Comparison of ENCODE assay signal across 8 mouse cellular contexts in the genomic region with DNA sequence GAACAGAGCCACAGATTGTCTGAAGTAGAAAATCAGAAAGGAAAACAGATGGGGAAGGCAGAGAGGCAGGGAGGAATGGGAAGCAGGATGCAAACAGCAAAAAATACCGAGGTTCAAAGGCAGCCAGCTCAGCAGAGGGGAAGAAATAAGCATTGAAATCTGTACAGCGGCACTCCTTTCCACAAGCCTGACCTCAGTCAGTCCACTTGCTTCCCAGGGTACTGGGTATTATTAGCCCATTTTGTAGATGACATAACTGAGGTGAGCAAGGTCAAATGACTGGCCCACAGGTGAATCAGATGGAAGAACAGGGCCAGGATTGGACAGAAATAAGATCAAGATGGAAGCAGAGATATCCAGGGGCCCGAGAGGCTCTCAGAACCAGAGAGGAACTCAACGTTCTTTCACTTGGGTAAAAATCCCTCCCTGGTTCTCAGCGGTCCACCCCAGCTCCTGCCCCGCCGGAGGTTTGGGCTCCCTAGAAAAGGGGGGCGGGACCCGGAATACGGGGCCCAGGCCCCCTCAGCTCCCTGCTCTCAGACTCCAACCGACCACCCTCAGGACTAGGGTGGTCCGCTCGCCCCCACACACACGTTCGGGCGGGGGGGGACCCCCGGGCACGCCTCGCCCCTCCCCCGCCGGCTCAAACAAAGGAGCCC. TPM values are rescaled to one million over a fixed set of nuclear protein-coding genes. Genes with fewer than 3 reads are reported as not detected.
DNase-seq lines count a peak whose midpoint lies in the region; ATAC-seq and TF ChIP-seq lines count a peak whose summit lies in the region.

No protein-coding gene starts in this region.

- peak overlapping the region; percentile 90 for H3K27ac ChIP-seq in lung, embryonic 16.5 days (ENCODE audit: low read length)
- peak overlapping the region; percentile 92 for H3K27ac ChIP-seq in embryonic facial prominence, embryonic 11.5 days (replicated peaks; ENCODE audit: low read depth, low read length)
- peak overlapping the region; percentile 91 for H3K27ac ChIP-seq in intestine, embryonic 16.5 days (ENCODE audit: low read length)
- H3K27ac ChIP-seq in olfactory bulb, adult 2 months (ENCODE audit: insufficient read depth, low read depth, low read length), result no peak overlapping the region

- H3K4me1 ChIP-seq in lung, embryonic 16.5 days (replicated peaks; ENCODE audit: control insufficient read depth, insufficient read depth, low read length), result peaks cover 39% of the 10 kb centered on the region
- peaks cover 8% of the 10 kb centered on the region for H3K4me1 ChIP-seq in embryonic facial prominence, embryonic 11.5 days (ENCODE audit: control insufficient read depth, insufficient read depth, low read length)
- H3K4me1 ChIP-seq in intestine, embryonic 16.5 days (ENCODE audit: control insufficient read depth, insufficient read depth, low read length), result peaks cover 46% of the 10 kb centered on the region
- peaks cover 25% of the 10 kb centered on the region for H3K4me1 ChIP-seq in olfactory bulb, adult 2 months (ENCODE audit: control insufficient read depth, insufficient read depth, low read length)

- no peak for DNase-seq in lung, adult 18-20 months
- DNase-seq in embryonic facial prominence, embryonic 11.5 days (ENCODE audit: low spot score), result peak; percentile 63
- DNase-seq in cerebellum, adult 18-20 months, result no peak
- no peak for DNase-seq in urinary bladder, postnatal 25 days (ENCODE audit: low spot score)
- DNase-seq in adrenal gland, adult 2 months, result no peak

- peak overlapping the region; percentile 97 for H3K9ac ChIP-seq in lung, embryonic 16.5 days (ENCODE audit: low read length)
- H3K9ac ChIP-seq in embryonic facial prominence, embryonic 11.5 days (replicated peaks; ENCODE audit: low read length), result peak overlapping the region; percentile 97
- peak overlapping the region; percentile 92 for H3K9ac ChIP-seq in intestine, embryonic 16.5 days (ENCODE audit: low read depth, low read length)

- peak overlapping the region; percentile 79 for H3K4me3 ChIP-seq in lung, embryonic 16.5 days (ENCODE audit: low read length)
- H3K4me3 ChIP-seq in embryonic facial prominence, embryonic 11.5 days (ENCODE audit: low read depth, low read length), result peak overlapping the region; percentile 92
- H3K4me3 ChIP-seq in intestine, embryonic 16.5 days (ENCODE audit: low read length), result peak overlapping the region; percentile 85
- H3K4me3 ChIP-seq in olfactory bulb, adult 2 months (ENCODE audit: insufficient read depth, low read depth, low read length), result peak overlapping the region; percentile 60

- H3K27me3 ChIP-seq in lung, embryonic 16.5 days (ENCODE audit: control insufficient read depth, insufficient read depth, low read depth, low read length), result no peaks in the 10 kb centered on the region
- H3K27me3 ChIP-seq in embryonic facial prominence, embryonic 11.5 days (ENCODE audit: control insufficient read depth, insufficient read depth, low read length), result no peaks in the 10 kb centered on the region
- no peaks in the 10 kb centered on the region for H3K27me3 ChIP-seq in intestine, embryonic 16.5 days (replicated peaks; ENCODE audit: control insufficient read depth, insufficient read depth, low read length)

- TF ChIP-seq CTCF in olfactory bulb, adult 2 months (IDR thresholded peaks at IDR 0.05; ENCODE audit: insufficient read depth, low read depth, low read length), result no peak

- ATAC-seq in lung, embryonic 16.5 days (ENCODE audit: low read depth), result no peak; the same call in 1 of the 2 replicates
- no peak for ATAC-seq in embryonic facial prominence, embryonic 11.5 days (replicated peaks; ENCODE audit: insufficient number of reproducible peaks, low FRiP score, low TSS enrichment, low read depth)
- ATAC-seq in intestine, embryonic 16.5 days, result peak; percentile 13; the same call in 1 of the 2 replicates

- 2% methylated on average over 19 of the region's 21 CpGs for WGBS in lung, embryonic 16.5 days
- 0% methylated on average over 21 of the region's 21 CpGs for WGBS in embryonic facial prominence, embryonic 11.5 days
- under 1% methylated on average over 17 of the region's 21 CpGs for WGBS in intestine, embryonic 16.5 days
- WGBS in olfactory bulb, adult 2 months, result 6% methylated on average over 21 of the region's 21 CpGs

- H3K36me3 ChIP-seq in lung, embryonic 16.5 days (ENCODE audit: control insufficient read depth, insufficient read depth, low read length), result peaks cover 9% of the 10 kb centered on the region
- H3K36me3 ChIP-seq in embryonic facial prominence, embryonic 11.5 days (replicated peaks; ENCODE audit: control insufficient read depth, insufficient read depth, low read depth, low read length), result peaks cover 11% of the 10 kb centered on the region
- H3K36me3 ChIP-seq in intestine, embryonic 16.5 days (ENCODE audit: control insufficient read depth, insufficient read depth, low read length), result peaks cover 9% of the 10 kb centered on the region; the same call in 1 of the 2 replicates

- TF ChIP-seq POLR2A in olfactory bulb, adult 2 months (IDR thresholded peaks at IDR 0.05; ENCODE audit: insufficient read depth, low read depth, low read length), result no peak

- peak overlapping the region; percentile 79 for H3K4me2 ChIP-seq in lung, embryonic 16.5 days (ENCODE audit: low read depth, low read length)
- peak overlapping the region; percentile 68 for H3K4me2 ChIP-seq in embryonic facial prominence, embryonic 11.5 days (ENCODE audit: low read depth, low read length)
- H3K4me2 ChIP-seq in intestine, embryonic 16.5 days (ENCODE audit: low read depth, low read length), result peak overlapping the region; percentile 83

- H3K9me3 ChIP-seq in lung, embryonic 16.5 days (ENCODE audit: control insufficient read depth, low read length), result no peaks in the 10 kb centered on the region
- no peaks in the 10 kb centered on the region for H3K9me3 ChIP-seq in embryonic facial prominence, embryonic 11.5 days (replicated peaks; ENCODE audit: control insufficient read depth, low read length)
- no peaks in the 10 kb centered on the region for H3K9me3 ChIP-seq in intestine, embryonic 16.5 days (ENCODE audit: control insufficient read depth, low read length)

RNA-seq across cellular contexts. Expression of a gene that starts 0.6 kb away (rescaled TPM):
- 19.8 and 24.7 TPM in 2 replicates for polyA plus RNA-seq in lung, embryonic 16.5 days (2015; fragmentation: Nextera tagmentation; extraction: Ambion mirVana)
- 39.1 and 39.5 TPM in 2 replicates for polyA plus RNA-seq in embryonic facial prominence, embryonic 11.5 days (2014; fragmentation: Nextera tagmentation; extraction: Ambion mirVana)
- 12.1 and 14.1 TPM in 2 replicates for polyA plus RNA-seq in intestine, embryonic 16.5 days (2015; fragmentation: Nextera tagmentation; extraction: Ambion mirVana)
- polyA plus RNA-seq in olfactory bulb, adult 2 months (2012; ENCODE audit: insufficient read depth, insufficient read length, low replicate concordance, missing spikeins), result not detected in 2 replicates
- total RNA-seq in adrenal gland, adult 2 months (2021), result 1 to 10 TPM in 1 of 2 experiments, under 1 TPM in 1; 0.63 to 1.9 TPM
- polyA plus RNA-seq in adrenal gland, adult 2 months (2012; rRNA removed), result 1.8 and 3.5 TPM in 2 replicates

RNA-seq across cellular contexts. Expression of a gene that starts 12.6 kb away (rescaled TPM):
- 75.1 and 76.0 TPM in 2 replicates for polyA plus RNA-seq in lung, embryonic 16.5 days (2015; fragmentation: Nextera tagmentation; extraction: Ambion mirVana)
- 17.8 and 17.9 TPM in 2 replicates for polyA plus RNA-seq in embryonic facial prominence, embryonic 11.5 days (2014; fragmentation: Nextera tagmentation; extraction: Ambion mirVana)
- polyA plus RNA-seq in intestine, embryonic 16.5 days (2015; fragmentation: Nextera tagmentation; extraction: Ambion mirVana), result 49.3 and 51.6 TPM in 2 replicates
- not detected in 2 replicates for polyA plus RNA-seq in olfactory bulb, adult 2 months (2012; ENCODE audit: insufficient read depth, insufficient read length, low replicate concordance, missing spikeins)
- 10 to 100 TPM; 56.1 to 87.5 TPM for total RNA-seq in adrenal gland, adult 2 months (2021)
- polyA plus RNA-seq in adrenal gland, adult 2 months (2012; rRNA removed), result 142 and 182 TPM in 2 replicates

RNA-seq across cellular contexts. Expression of a gene that starts 14.4 kb away (rescaled TPM):
- 7.1 and 7.5 TPM in 2 replicates for polyA plus RNA-seq in lung, embryonic 16.5 days (2015; fragmentation: Nextera tagmentation; extraction: Ambion mirVana)
- 6.6 and 8.3 TPM in 2 replicates for polyA plus RNA-seq in embryonic facial prominence, embryonic 11.5 days (2014; fragmentation: Nextera tagmentation; extraction: Ambion mirVana)
- polyA plus RNA-seq in intestine, embryonic 16.5 days (2015; fragmentation: Nextera tagmentation; extraction: Ambion mirVana), result 5.9 and 7.5 TPM in 2 replicates
- polyA plus RNA-seq in olfactory bulb, adult 2 months (2012; ENCODE audit: insufficient read depth, insufficient read length, low replicate concordance, missing spikeins), result not detected in 2 replicates
- under 1 TPM; 0.26 to 0.55 TPM for total RNA-seq in adrenal gland, adult 2 months (2021)
- polyA plus RNA-seq in adrenal gland, adult 2 months (2012; rRNA removed), result 0.21 and 1.0 TPM in 2 replicates

RNA-seq across cellular contexts. Expression of a gene that starts 24.6 kb away (rescaled TPM):
- 0.06 TPM in 1 of 2 replicates, not detected in the other for polyA plus RNA-seq in lung, embryonic 16.5 days (2015; fragmentation: Nextera tagmentation; extraction: Ambion mirVana)
- polyA plus RNA-seq in embryonic facial prominence, embryonic 11.5 days (2014; fragmentation: Nextera tagmentation; extraction: Ambion mirVana), result 0.32 TPM in 1 of 2 replicates, not detected in the other
- 2.8 and 5.0 TPM in 2 replicates for polyA plus RNA-seq in intestine, embryonic 16.5 days (2015; fragmentation: Nextera tagmentation; extraction: Ambion mirVana)
- polyA plus RNA-seq in olfactory bulb, adult 2 months (2012; ENCODE audit: insufficient read depth, insufficient read length, low replicate concordance, missing spikeins), result not detected in 2 replicates
- total RNA-seq in adrenal gland, adult 2 months (2021), result 1 to 10 TPM in 1 of 2 experiments, under 1 TPM in 1; 0.40 to 1.3 TPM
- 0.61 and 1.2 TPM in 2 replicates for polyA plus RNA-seq in adrenal gland, adult 2 months (2012; rRNA removed)

RNA-seq across cellular contexts. Expression of a gene that starts 27.9 kb away (rescaled TPM):
- 0.13 and 0.53 TPM in 2 replicates for polyA plus RNA-seq in lung, embryonic 16.5 days (2015; fragmentation: Nextera tagmentation; extraction: Ambion mirVana)
- 0.21 TPM in 1 of 2 replicates, not detected in the other for polyA plus RNA-seq in embryonic facial prominence, embryonic 11.5 days (2014; fragmentation: Nextera tagmentation; extraction: Ambion mirVana)
- polyA plus RNA-seq in intestine, embryonic 16.5 days (2015; fragmentation: Nextera tagmentation; extraction: Ambion mirVana), result 3.5 and 5.0 TPM in 2 replicates
- polyA plus RNA-seq in olfactory bulb, adult 2 months (2012; ENCODE audit: insufficient read depth, insufficient read length, low replicate concordance, missing spikeins), result not detected in 2 replicates
- total RNA-seq in adrenal gland, adult 2 months (2021), result under 1 TPM in 1 of 2 experiments, not detected in 1; 0.41 TPM
- 0.46 and 0.53 TPM in 2 replicates for polyA plus RNA-seq in adrenal gland, adult 2 months (2012; rRNA removed)
